Comparison of ENCODE assay signal across 13 mouse cellular contexts in the genomic region with DNA sequence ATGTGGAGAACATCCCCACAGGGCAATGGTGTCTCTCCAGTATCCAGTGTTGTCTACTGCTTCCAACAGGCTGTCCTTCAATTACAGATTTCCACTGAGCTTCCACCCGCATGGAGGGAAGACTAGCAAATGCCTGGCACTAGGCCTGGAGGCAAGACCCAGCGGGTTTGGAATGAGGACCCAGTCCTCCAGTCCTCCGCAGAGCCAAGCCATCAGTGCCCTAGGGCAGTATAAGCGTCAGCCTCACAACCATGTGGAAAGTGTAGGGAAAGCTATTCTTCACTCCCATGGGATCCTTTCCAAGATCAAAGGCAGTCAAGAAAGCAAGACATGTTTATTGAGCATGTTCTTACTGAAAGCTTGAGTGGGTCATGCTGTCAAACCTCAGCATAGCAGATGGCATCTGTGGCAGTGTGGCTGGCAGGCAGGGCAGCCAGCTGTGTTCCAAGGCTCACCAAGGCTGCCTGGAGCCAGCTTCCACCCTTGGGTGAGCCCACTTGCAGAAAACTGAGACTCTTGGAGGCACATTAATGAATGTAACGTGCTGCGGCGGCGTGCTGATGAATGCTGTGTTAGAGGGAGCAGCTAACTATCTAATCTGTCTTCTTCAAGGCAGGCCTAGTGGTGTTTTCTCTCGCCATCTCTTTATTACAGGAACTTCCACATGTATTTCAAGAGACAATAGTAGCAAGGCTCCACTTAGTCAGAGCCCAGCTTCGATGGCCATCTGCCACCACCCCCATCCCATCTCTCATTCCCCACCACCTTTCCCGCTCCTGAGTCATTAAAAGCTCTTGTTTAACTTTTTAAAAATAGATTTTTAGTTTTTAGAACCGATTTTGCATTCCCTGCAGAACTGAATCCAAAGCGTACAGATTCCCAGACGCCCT.
A peak's percentile ranks its signal among the peaks of the same experiment; 100 is the strongest.
DNase-seq lines count a peak whose midpoint lies in the region; ATAC-seq and TF ChIP-seq lines count a peak whose summit lies in the region.
"Had no signal": no experiment of that assay in that cellular context is flagged by ENCODE, and none has a peak within 500 bp of the region (broad histone marks: within the 10 kb centered on the region; RNA-seq: fewer than 3 reads in every experiment).

No protein-coding gene starts in this region.

- H3K36me3 ChIP-seq in hindbrain, embryonic 15.5 days: no peaks in the 10 kb centered on the region
- no peaks in the 10 kb centered on the region for H3K36me3 ChIP-seq in hindbrain, embryonic 10.5 days
- H3K36me3 ChIP-seq: forebrain, embryonic 10.5 days; heart, embryonic 10.5 days had no signal

- H3K9ac ChIP-seq in hindbrain, embryonic 15.5 days: no peak overlapping the region

- WGBS in hindbrain, embryonic 15.5 days: 58% methylated on average over 14 of the region's 14 CpGs
- 82% methylated on average over 14 of the region's 14 CpGs for WGBS in hindbrain, embryonic 10.5 days

- no peak overlapping the region for H3K4me2 ChIP-seq in hindbrain, embryonic 15.5 days

- DNase-seq in hindbrain, embryonic 10.5 days (ENCODE audit: low spot score): no peak
- DNase-seq in brain, embryonic 14.5 days (ENCODE audit: low read depth): peak; percentile 40
- DNase-seq in layer of hippocampus, adult 9-10 months (ENCODE audit: low spot score): peak; percentile 40
- peak; percentile 63 for DNase-seq in right cerebral cortex, adult 18-20 months
- no peak for DNase-seq in urinary bladder, postnatal 10 days (ENCODE audit: low spot score)
- no peak for DNase-seq in urinary bladder, postnatal 4 days (ENCODE audit: low spot score in 2 of 2)
- DNase-seq: lung, adult 18-20 months had no signal

- TF ChIP-seq CTCF in brain, embryonic 14.5 days (IDR thresholded peaks at IDR 0.05; ENCODE audit: borderline replicate concordance, extremely low read depth, insufficient read depth, insufficient read length): no peak

- no peaks in the 10 kb centered on the region for H3K27me3 ChIP-seq in hindbrain, embryonic 15.5 days
- H3K27me3 ChIP-seq in hindbrain, embryonic 10.5 days (ENCODE audit: insufficient read depth, poor library complexity, severe bottlenecking): peaks cover 13% of the 10 kb centered on the region
- H3K27me3 ChIP-seq: CH12.LX had no signal

- ATAC-seq in hindbrain, embryonic 15.5 days (ENCODE audit: low FRiP score, low read depth): 0 out of 2 replicates have a peak, but pooled peaks have one; percentile 34
- no peak for ATAC-seq in monocyte, adult 5-6 weeks (replicated peaks; ENCODE audit: insufficient number of reproducible peaks, low FRiP score, low TSS enrichment, poor library complexity, severe bottlenecking)
- ATAC-seq: inflammation-experienced regulatory T-cells, adult 6 months had no signal

- no peaks in the 10 kb centered on the region for H3K9me3 ChIP-seq in hindbrain, embryonic 15.5 days
- no peaks in the 10 kb centered on the region for H3K9me3 ChIP-seq in hindbrain, embryonic 10.5 days
- H3K9me3 ChIP-seq: forebrain, embryonic 10.5 days; heart, embryonic 10.5 days had no signal

- TF ChIP-seq POLR2A in brain, embryonic 14.5 days (IDR thresholded peaks at IDR 0.05; ENCODE audit: borderline replicate concordance, extremely low read depth, insufficient read depth, insufficient read length, poor library complexity, severe bottlenecking): no peak

- H3K4me1 ChIP-seq in hindbrain, embryonic 15.5 days (replicated peaks): peaks cover 3% of the 10 kb centered on the region
- peaks cover 5% of the 10 kb centered on the region; the same call in 1 of the 2 replicates for H3K4me1 ChIP-seq in hindbrain, embryonic 10.5 days (replicated peaks)
- H3K4me1 ChIP-seq: forebrain, embryonic 10.5 days had no signal

- no peak overlapping the region for H3K4me3 ChIP-seq in hindbrain, embryonic 15.5 days
- no peak overlapping the region for H3K4me3 ChIP-seq in hindbrain, embryonic 10.5 days
- H3K4me3 ChIP-seq: forebrain, embryonic 10.5 days; heart, embryonic 10.5 days had no signal

- peak overlapping the region; percentile 22 for H3K27ac ChIP-seq in hindbrain, embryonic 15.5 days (replicated peaks)
- H3K27ac ChIP-seq in hindbrain, embryonic 10.5 days: no peak overlapping the region
- H3K27ac ChIP-seq: forebrain, embryonic 10.5 days; heart, embryonic 10.5 days had no signal

Comparison
In these comparisons a context has a peak if more than half of its experiments do, and no peak if none do; other contexts are left out.
1. DNase-seq: peak in brain, embryonic 14.5 days (single experiment), layer of hippocampus, adult 9-10 months (single experiment) and right cerebral cortex, adult 18-20 months (single experiment); none in hindbrain, embryonic 10.5 days (single experiment), urinary bladder, postnatal 10 days (single experiment) and urinary bladder, postnatal 4 days (0 of 2).